Mouse (Mus musculus): ENCODE results near the gene Dph1.

- no peak for TF ChIP-seq CTCF (IDR thresholded peaks at IDR 0.05; ENCODE audit: low read depth, low read length)
- TF ChIP-seq POLR2A (IDR thresholded peaks at IDR 0.05; ENCODE audit: borderline replicate concordance, low read depth, low read length): no peak
Measured at GRCm38 (mm10) chr11:75131300-75131699, 59.7 kb downstream of the Dph1 start.

All from bone marrow macrophage, adult 2 months (primary cell).